Mouse (Mus musculus): ENCODE results near the gene Cbx8. TPM values are rescaled to one million over a fixed set of nuclear protein-coding genes. Genes with fewer than 3 reads are reported as not detected.
A peak's percentile ranks its signal among the peaks of the same experiment; 100 is the strongest.

The Cbx8 gene
- total and polyA plus RNA-seq, 3 experiments, result not detected

- Histone ChIP-seq H3K4me1 (ENCODE audit: insufficient read depth, low read depth, low read length) (no peaks in the 10 kb centered on the region), H3K4me3 (ENCODE audit: low read depth, low read length) (peak overlapping the region; percentile 30; the same call in 1 of the 2 replicates), H3K36me3 (replicated peaks) (no peaks in the 10 kb centered on the region), H3K9me3 (replicated peaks) (peaks cover 92% of the 10 kb centered on the region), H3K27me3 (ENCODE audit: insufficient read depth, low read length) (peaks cover 2% of the 10 kb centered on the region; the same call in 1 of the 2 replicates)
- TF ChIP-seq CTCF (IDR thresholded peaks at IDR 0.05; ENCODE audit: low read depth, low read length) (no peak), GATA1 (IDR thresholded peaks at IDR 0.05; ENCODE audit: borderline replicate concordance, low read length) (no peak), GATA2 (IDR thresholded peaks at IDR 0.05; ENCODE audit: borderline replicate concordance, low read depth, low read length) (no peak)
- no peak for DNase-seq (ENCODE audit: low spot score)
- no peak for ATAC-seq (ENCODE audit: extremely low read depth, insufficient number of reproducible peaks, low FRiP score, poor library complexity, severe bottlenecking)
These were observed 4.0 kb upstream of the Cbx8 start for GRCm38 (mm10) chr11:119044551-119045337.

- DNase-seq (ENCODE audit: low spot score), result no peak
- Histone ChIP-seq H3K27me3 (ENCODE audit: insufficient read depth, low read length) (peaks cover 2% of the 10 kb centered on the region; the same call in 1 of the 2 replicates), H3K4me3 (ENCODE audit: low read depth, low read length) (no peak overlapping the region), H3K36me3 (replicated peaks) (no peaks in the 10 kb centered on the region), H3K9me3 (replicated peaks) (peaks cover 92% of the 10 kb centered on the region), H3K4me1 (ENCODE audit: insufficient read depth, low read depth, low read length) (no peaks in the 10 kb centered on the region)
- ATAC-seq (ENCODE audit: extremely low read depth, insufficient number of reproducible peaks, low FRiP score, poor library complexity, severe bottlenecking), result no peak
- TF ChIP-seq GATA2 (IDR thresholded peaks at IDR 0.05; ENCODE audit: borderline replicate concordance, low read depth, low read length), result no peak
- no peak for TF ChIP-seq POLR2AphosphoS5 (IDR thresholded peaks at IDR 0.05; ENCODE audit: insufficient replicate concordance, low read depth, low read length)
- no peak for TF ChIP-seq CTCF (IDR thresholded peaks at IDR 0.05; ENCODE audit: low read depth, low read length)
These were observed 3.2 kb upstream of the Cbx8 start for GRCm38 (mm10) chr11:119043761-119044550.

GRCm38 (mm10) chr11:119043273-119043540 lies 2.4 kb upstream of the Cbx8 start:
- DNase-seq (ENCODE audit: low spot score) (no peak), ATAC-seq (ENCODE audit: extremely low read depth, insufficient number of reproducible peaks, low FRiP score, poor library complexity, severe bottlenecking) (no peak)
- Histone ChIP-seq H3K9me3 (replicated peaks) (peaks cover 95% of the 10 kb centered on the region), H3K36me3 (replicated peaks) (no peaks in the 10 kb centered on the region), H3K4me3 (ENCODE audit: low read depth, low read length) (no peak overlapping the region), H3K27me3 (ENCODE audit: insufficient read depth, low read length) (peaks cover 2% of the 10 kb centered on the region; the same call in 1 of the 2 replicates), H3K4me1 (ENCODE audit: insufficient read depth, low read depth, low read length) (no peaks in the 10 kb centered on the region)
- TF ChIP-seq TAL1 (conservative IDR thresholded peaks at IDR 0.05; ENCODE audit: low read depth, low read length) (no peak), GATA2 (IDR thresholded peaks at IDR 0.05; ENCODE audit: borderline replicate concordance, low read depth, low read length) (no peak), CTCF (IDR thresholded peaks at IDR 0.05; ENCODE audit: low read depth, low read length) (no peak), POLR2AphosphoS5 (IDR thresholded peaks at IDR 0.05; ENCODE audit: insufficient replicate concordance, low read depth, low read length) (no peak), GATA1 (IDR thresholded peaks at IDR 0.05; ENCODE audit: borderline replicate concordance, low read length) (no peak)

DNA sequence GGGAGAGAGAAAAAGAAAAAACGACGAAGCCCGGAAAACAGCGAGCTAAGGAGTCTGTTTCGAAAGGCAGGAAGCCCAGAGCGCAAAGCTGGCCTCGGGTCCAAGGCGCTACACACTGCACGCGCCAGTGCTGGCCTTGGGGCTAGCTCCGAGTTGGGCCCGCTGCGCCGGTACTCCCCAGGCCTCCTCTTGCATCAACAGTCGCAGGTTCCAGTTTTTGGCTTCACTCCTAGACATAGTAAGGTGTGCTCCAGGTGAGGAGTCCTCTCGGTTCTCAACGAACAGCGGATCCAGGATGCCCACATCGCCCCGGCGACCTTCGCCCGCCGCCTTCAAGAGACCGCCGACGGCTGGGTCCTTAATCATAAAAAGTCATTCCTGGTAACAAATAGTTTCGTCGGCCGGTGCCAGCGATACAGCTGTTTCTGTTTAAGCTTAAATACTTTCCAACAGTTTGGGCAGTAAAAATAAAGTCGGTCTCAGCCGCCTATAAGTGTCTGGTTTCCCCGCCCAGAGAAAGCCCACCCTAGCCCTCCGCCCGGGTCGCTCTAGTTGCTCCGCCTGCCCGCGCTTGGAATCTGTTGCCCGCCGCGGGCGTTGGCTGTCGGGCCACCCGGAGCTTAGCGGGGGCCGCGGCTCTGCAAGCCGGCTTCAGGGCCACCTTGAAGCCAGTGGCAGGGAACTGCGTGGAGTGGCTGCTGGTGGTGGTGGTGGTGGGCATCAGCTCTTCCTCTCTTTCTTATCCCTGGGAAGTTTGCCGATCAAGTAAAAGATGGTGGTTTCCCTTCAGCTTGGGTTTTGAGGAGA lies 1.9 kb upstream of the Cbx8 start:
- Histone ChIP-seq H3K4me1 (ENCODE audit: insufficient read depth, low read depth, low read length) (no peaks in the 10 kb centered on the region), H3K9me3 (replicated peaks) (peaks cover 93% of the 10 kb centered on the region), H3K27me3 (ENCODE audit: insufficient read depth, low read length) (peaks cover 2% of the 10 kb centered on the region; the same call in 1 of the 2 replicates), H3K36me3 (replicated peaks) (no peaks in the 10 kb centered on the region), H3K4me3 (ENCODE audit: low read depth, low read length) (no peak overlapping the region; the same call in 1 of the 2 replicates)
- ATAC-seq (ENCODE audit: extremely low read depth, insufficient number of reproducible peaks, low FRiP score, poor library complexity, severe bottlenecking), result no peak
- no peak for TF ChIP-seq GATA1 (IDR thresholded peaks at IDR 0.05; ENCODE audit: borderline replicate concordance, low read length)
- TF ChIP-seq POLR2AphosphoS5 (IDR thresholded peaks at IDR 0.05; ENCODE audit: insufficient replicate concordance, low read depth, low read length), result no peak
- TF ChIP-seq CTCF (IDR thresholded peaks at IDR 0.05; ENCODE audit: low read depth, low read length), result no peak
- no peak for TF ChIP-seq TAL1 (conservative IDR thresholded peaks at IDR 0.05; ENCODE audit: low read depth, low read length)
- TF ChIP-seq GATA2 (IDR thresholded peaks at IDR 0.05; ENCODE audit: borderline replicate concordance, low read depth, low read length), result no peak
- no peak for DNase-seq (ENCODE audit: low spot score)

DNA sequence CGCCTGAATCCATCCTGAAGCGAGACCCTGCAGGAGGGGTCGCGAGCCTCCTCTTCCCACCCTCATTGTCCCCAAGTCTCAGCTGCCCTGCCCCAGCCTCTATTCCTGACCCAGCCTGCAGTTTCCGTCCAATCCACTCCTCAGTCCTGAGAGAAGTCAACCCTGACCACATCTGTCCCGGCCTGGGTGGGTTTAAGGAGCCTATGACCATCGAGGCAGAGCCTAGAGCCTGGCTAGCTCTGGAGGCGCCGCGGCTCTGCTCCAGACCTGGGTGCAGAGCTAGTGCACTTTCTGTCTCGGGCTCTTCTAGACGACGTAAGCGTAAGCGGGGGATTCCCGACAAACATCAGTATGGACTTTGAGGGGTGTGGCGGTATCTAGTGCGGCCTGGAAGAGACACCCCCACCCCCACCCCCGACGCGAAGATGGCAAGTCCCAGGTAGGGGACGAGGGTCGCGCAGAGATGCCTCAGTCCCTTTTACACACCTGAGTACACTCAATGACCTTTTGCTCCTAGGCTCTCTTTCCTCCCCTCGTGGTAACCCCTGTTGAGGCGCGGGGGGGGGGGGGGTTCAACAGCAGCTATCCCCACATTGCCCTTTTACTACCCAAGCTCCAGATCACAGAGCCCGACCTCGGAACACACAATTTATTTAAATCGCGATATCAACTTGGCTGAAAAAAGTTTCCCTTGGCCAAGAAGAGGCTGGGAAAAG lies 1.1 kb upstream of the Cbx8 start:
- DNase-seq (ENCODE audit: low spot score), result no peak
- H3K36me3 ChIP-seq (replicated peaks), result no peaks in the 10 kb centered on the region
- H3K27me3 ChIP-seq (ENCODE audit: insufficient read depth, low read length), result peaks cover 2% of the 10 kb centered on the region; the same call in 1 of the 2 replicates
- TF ChIP-seq GATA2 (IDR thresholded peaks at IDR 0.05; ENCODE audit: borderline replicate concordance, low read depth, low read length) (no peak), POLR2AphosphoS5 (IDR thresholded peaks at IDR 0.05; ENCODE audit: insufficient replicate concordance, low read depth, low read length) (no peak), TAL1 (conservative IDR thresholded peaks at IDR 0.05; ENCODE audit: low read depth, low read length) (no peak), GATA1 (IDR thresholded peaks at IDR 0.05; ENCODE audit: borderline replicate concordance, low read length) (no peak), CTCF (IDR thresholded peaks at IDR 0.05; ENCODE audit: low read depth, low read length) (no peak)
- no peak for ATAC-seq (ENCODE audit: extremely low read depth, insufficient number of reproducible peaks, low FRiP score, poor library complexity, severe bottlenecking)
- H3K4me3 ChIP-seq (ENCODE audit: low read depth, low read length), result peak overlapping the region; percentile 27; the same call in 1 of the 2 replicates
- peaks cover 93% of the 10 kb centered on the region for H3K9me3 ChIP-seq (replicated peaks)
- no peaks in the 10 kb centered on the region for H3K4me1 ChIP-seq (ENCODE audit: insufficient read depth, low read depth, low read length)

Measured in G1E (cell line).